Mouse (Mus musculus): ENCODE data around the gene Ntm. TPM values are rescaled to one million over a fixed set of nuclear protein-coding genes. Genes with fewer than 3 reads are reported as not detected.

The Ntm gene
- polyA plus RNA-seq, 1 experiment = 1.3 TPM

DNA sequence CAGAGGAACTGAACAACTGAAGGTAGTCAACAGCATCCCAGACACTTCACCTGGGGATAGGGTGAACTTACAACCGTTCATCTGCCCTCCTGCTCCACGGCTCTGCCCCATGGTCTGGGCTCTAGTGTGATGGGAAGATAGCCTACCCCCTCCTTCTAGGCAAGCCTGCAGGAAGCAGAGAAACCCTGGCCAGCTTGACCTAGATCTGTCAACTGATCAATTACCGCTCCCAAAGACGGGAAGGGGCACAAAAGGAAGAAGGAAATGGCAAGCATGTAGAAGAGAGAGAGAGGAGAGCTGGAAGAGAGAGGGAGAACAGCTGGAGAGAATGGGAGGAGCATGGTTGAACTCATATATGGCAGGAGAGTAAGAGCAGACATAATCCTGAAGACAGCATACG, 6.0 kb downstream of the Ntm start:
- Histone ChIP-seq H3K4me1 (ENCODE audit: control insufficient read depth, insufficient read depth, low read length) (no peaks in the 10 kb centered on the region; the same call in 1 of the 2 replicates), H3K4me3 (replicated peaks; ENCODE audit: control insufficient read depth, low read depth, low read length) (no peak overlapping the region), H3K27ac (ENCODE audit: control insufficient read depth, insufficient read depth, low read depth, low read length, poor library complexity) (no peak overlapping the region)
- no peak for TF ChIP-seq CTCF (IDR thresholded peaks at IDR 0.05; ENCODE audit: control insufficient read depth, insufficient read depth, low read length)
- no peak for TF ChIP-seq POLR2A (IDR thresholded peaks at IDR 0.05; ENCODE audit: borderline replicate concordance, control insufficient read depth, low read depth, low read length)
- 41% methylated on average over 5 of the region's 5 CpGs for WGBS

DNA sequence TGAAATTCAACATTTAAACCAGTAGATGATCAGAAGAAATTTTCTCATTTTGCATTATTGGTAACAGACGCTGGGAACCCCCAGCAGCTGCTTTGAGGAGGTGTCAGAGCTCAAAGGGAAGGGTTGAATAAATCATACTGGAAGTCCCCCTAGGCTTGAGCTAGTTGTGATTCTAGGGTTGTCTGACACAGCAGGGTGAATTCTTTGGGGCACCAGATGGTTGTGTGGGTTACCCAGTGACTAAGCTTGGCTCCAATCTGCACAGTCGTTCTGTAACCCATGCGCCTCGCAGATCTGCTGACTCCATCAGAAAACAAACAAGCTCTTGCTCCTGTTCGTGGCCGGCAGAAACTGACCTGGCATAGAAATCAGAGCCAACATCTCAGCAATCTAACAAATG, 8.9 kb downstream of the Ntm start:
- Histone ChIP-seq H3K4me3 (replicated peaks; ENCODE audit: control insufficient read depth, low read depth, low read length) (no peak overlapping the region), H3K27ac (ENCODE audit: control insufficient read depth, insufficient read depth, low read depth, low read length, poor library complexity) (no peak overlapping the region), H3K4me1 (ENCODE audit: control insufficient read depth, insufficient read depth, low read length) (no peaks in the 10 kb centered on the region; the same call in 1 of the 2 replicates)
- TF ChIP-seq CTCF (IDR thresholded peaks at IDR 0.05; ENCODE audit: control insufficient read depth, insufficient read depth, low read length) (no peak), POLR2A (IDR thresholded peaks at IDR 0.05; ENCODE audit: borderline replicate concordance, control insufficient read depth, low read depth, low read length) (no peak)
- WGBS = 74% methylated on average over 6 of the region's 6 CpGs

DNA sequence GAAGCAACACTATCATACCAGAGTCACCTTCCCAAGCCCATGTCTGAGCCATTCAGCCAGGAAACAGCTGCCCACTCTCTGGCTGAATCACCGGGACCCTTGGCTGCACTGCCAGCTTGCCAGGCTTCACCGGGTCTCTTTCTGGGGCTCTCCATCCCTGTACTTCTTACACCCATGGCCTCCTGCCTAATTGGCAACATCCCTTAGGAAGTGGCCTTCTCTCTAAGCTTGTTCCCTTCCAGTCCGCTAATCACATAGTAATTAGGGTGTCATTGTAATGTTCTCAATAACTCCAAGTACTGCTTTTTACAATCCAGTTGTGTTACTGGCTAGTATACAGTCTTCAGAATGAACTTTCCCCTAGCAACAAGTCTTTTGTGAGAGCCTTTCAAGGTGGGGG, 13.9 kb downstream of the Ntm start:
- Histone ChIP-seq H3K4me3 (replicated peaks; ENCODE audit: control insufficient read depth, low read depth, low read length) (no peak overlapping the region), H3K4me1 (ENCODE audit: control insufficient read depth, insufficient read depth, low read length) (no peaks in the 10 kb centered on the region), H3K27ac (ENCODE audit: control insufficient read depth, insufficient read depth, low read depth, low read length, poor library complexity) (no peak overlapping the region)
- WGBS = 87% methylated on average over 3 of the region's 3 CpGs
- TF ChIP-seq POLR2A (IDR thresholded peaks at IDR 0.05; ENCODE audit: borderline replicate concordance, control insufficient read depth, low read depth, low read length) (no peak), CTCF (IDR thresholded peaks at IDR 0.05; ENCODE audit: control insufficient read depth, insufficient read depth, low read length) (no peak)

DNA sequence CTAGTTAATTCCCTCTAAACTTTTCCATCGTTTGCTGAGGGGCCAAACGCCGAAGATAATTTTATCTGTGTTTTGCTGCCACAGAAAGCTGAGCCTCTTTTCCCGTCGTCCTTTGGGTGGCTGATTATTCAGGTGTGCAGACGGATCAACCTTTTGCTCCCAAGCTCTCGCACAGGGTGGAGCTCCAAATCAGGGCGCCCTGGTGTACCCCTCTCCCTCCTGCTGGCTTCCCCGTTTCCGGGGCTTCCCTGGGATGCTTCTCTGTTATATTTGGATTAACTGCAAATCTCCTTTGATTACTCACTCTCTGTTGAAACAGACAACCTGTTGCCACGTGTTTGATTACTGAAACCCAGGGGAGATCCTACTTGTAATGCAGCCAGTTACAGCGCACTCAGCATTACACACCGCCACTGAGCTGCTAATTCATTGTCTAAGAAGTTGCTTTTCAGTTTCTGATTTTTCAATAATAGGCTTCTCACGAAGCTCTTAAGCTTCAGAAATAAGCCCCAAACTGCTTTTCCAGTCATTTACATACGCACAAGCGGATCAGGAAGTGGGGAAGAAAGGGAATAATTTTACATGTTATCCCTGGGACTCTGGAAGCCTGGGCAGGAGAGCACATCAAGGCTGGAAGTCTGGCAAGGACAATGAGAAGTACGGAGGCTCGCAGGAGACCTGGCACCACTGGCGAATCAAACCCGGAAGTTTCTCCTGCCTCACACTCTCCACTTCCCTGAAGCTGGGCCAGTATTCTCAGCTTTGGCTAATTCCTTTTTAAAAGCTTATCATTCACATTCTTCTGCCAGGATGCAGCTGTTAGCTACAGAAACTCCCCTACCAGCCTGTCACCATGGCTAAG, 19.5 kb downstream of the Ntm start:
- no peaks in the 10 kb centered on the region for H3K4me1 ChIP-seq (ENCODE audit: control insufficient read depth, insufficient read depth, low read length)
- no peak overlapping the region for H3K27ac ChIP-seq (ENCODE audit: control insufficient read depth, insufficient read depth, low read depth, low read length, poor library complexity)
- TF ChIP-seq CTCF (IDR thresholded peaks at IDR 0.05; ENCODE audit: control insufficient read depth, insufficient read depth, low read length) = no peak
- 55% methylated on average over 20 of the region's 20 CpGs for WGBS
- no peak overlapping the region for H3K4me3 ChIP-seq (replicated peaks; ENCODE audit: control insufficient read depth, low read depth, low read length)

DNA sequence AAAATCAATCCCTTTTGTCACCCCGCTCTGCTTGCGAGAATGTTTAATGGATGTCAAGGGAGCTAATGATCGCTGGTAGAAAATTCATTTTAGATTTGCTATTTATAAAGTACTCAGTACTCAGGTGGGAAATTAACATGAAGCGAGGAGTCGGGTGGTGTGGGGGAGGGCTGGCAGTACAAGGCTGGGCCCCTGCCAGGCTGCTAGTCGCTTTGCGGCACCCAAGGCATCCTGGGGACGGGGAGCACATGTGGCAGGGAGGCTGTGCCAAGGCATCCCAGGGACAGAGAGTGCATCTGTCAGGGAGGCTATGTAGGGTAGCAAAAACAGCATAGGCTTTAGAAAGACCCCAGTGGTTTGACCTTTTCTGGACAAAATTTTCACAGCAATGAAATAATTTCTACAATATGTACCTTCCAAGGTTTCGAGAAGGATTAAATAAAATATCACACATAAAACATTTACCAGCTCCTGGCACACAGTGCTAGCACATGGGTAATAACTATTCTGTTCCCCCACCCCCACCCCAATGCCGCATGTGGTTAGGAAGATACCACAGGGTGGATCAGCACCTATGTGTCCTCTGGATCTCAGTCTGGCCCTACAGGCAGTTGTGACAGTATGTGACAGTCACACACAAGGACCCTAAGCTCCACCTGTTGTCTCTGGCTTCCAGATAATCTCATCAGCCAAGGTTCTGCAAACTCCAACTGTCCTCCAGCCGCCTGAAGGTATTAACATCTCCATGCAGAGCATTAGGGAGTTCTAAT, 20.6 kb downstream of the Ntm start:
- 81% methylated on average over 11 of the region's 11 CpGs for WGBS
- no peak for TF ChIP-seq POLR2A (IDR thresholded peaks at IDR 0.05; ENCODE audit: borderline replicate concordance, control insufficient read depth, low read depth, low read length)
- no peak overlapping the region for H3K4me3 ChIP-seq (replicated peaks; ENCODE audit: control insufficient read depth, low read depth, low read length)
- H3K4me1 ChIP-seq (ENCODE audit: control insufficient read depth, insufficient read depth, low read length) = no peaks in the 10 kb centered on the region
- H3K27ac ChIP-seq (ENCODE audit: control insufficient read depth, insufficient read depth, low read depth, low read length, poor library complexity) = no peak overlapping the region

DNA sequence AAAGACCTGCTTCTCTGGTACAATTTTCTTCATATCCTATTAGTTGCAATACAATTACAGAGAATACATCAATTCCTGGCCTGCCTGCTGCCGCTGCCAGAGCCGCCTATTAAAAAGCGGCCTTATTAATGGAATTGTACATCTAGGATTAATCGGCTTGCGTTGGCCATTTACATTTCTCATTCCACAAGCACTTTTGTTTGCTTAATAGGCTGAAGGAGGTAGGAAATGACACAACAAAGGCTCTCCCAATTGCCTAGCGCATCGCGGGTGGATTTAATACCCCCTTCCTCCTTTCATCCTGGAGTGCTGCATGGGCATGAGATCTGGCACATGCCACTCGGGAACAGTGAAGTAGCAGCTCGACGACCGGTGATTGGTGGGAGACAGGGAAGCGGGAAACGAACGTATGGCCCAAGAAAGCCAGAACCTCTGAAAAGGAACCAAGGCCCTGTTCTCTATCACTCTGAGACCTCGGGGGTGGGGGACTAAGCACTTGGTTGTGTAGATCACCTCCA, 23.4 kb downstream of the Ntm start:
- H3K27ac ChIP-seq (ENCODE audit: control insufficient read depth, insufficient read depth, low read depth, low read length, poor library complexity) = no peak overlapping the region
- TF ChIP-seq CTCF (IDR thresholded peaks at IDR 0.05; ENCODE audit: control insufficient read depth, insufficient read depth, low read length) (no peak), POLR2A (IDR thresholded peaks at IDR 0.05; ENCODE audit: borderline replicate concordance, control insufficient read depth, low read depth, low read length) (no peak)
- 87% methylated on average over 16 of the region's 16 CpGs for whole genome bisulfite sequencing
- H3K4me1 ChIP-seq (ENCODE audit: control insufficient read depth, insufficient read depth, low read length) = no peaks in the 10 kb centered on the region
- H3K4me3 ChIP-seq (replicated peaks; ENCODE audit: control insufficient read depth, low read depth, low read length) = no peak overlapping the region

DNA sequence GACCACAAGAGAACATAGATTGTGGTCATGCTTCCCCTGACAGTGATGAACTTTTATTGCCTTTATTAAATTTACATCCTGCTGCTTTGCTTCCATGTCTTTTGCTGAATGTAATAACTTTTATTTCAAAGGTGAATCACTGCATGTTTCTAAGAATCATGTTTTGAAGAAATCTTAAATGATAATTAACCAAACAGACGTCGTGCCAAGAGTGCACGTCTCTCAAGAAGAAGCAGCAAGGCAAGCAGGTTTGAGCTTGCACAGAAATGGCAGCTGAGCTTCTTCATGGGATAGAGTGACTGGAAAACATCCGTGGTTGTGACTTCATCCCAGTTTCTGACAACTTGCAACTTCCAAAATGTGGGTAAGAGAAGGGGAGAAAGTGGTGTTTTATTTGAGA, 34.1 kb downstream of the Ntm start:
- Histone ChIP-seq H3K27ac (ENCODE audit: control insufficient read depth, insufficient read depth, low read depth, low read length, poor library complexity) (no peak overlapping the region), H3K4me3 (replicated peaks; ENCODE audit: control insufficient read depth, low read depth, low read length) (no peak overlapping the region), H3K4me1 (ENCODE audit: control insufficient read depth, insufficient read depth, low read length) (no peaks in the 10 kb centered on the region)
- WGBS = 78% methylated on average over 4 of the region's 4 CpGs
- TF ChIP-seq POLR2A (IDR thresholded peaks at IDR 0.05; ENCODE audit: borderline replicate concordance, control insufficient read depth, low read depth, low read length) (no peak), CTCF (IDR thresholded peaks at IDR 0.05; ENCODE audit: control insufficient read depth, insufficient read depth, low read length) (no peak)

DNA sequence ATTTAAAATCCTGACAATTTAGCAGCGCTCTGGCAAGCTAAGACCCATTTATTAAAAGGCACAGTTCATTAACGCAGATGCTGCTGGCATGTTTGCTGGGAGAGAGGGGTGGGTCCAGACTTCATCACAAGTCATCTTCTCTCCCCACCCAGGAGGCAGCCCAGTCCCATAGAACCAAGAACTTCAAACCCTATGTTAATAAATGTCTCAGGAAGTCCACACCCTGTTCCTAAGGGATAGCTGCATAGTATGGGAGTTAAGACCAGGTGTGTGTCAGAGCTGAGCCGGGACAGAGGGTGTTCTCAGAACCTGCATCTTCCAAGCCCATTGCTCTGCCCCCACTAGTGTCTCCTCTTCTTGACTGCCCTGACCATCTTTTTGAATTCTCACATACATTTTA, 37.6 kb downstream of the Ntm start:
- no peak overlapping the region for H3K4me3 ChIP-seq (replicated peaks; ENCODE audit: control insufficient read depth, low read depth, low read length)
- WGBS = 77% methylated on average over 3 of the region's 3 CpGs
- H3K4me1 ChIP-seq (ENCODE audit: control insufficient read depth, insufficient read depth, low read length) = no peaks in the 10 kb centered on the region
- TF ChIP-seq POLR2A (IDR thresholded peaks at IDR 0.05; ENCODE audit: borderline replicate concordance, control insufficient read depth, low read depth, low read length) = no peak
- TF ChIP-seq CTCF (IDR thresholded peaks at IDR 0.05; ENCODE audit: control insufficient read depth, insufficient read depth, low read length) = no peak
- H3K27ac ChIP-seq (ENCODE audit: control insufficient read depth, insufficient read depth, low read depth, low read length, poor library complexity) = no peak overlapping the region

Data from bone marrow, adult 2 months (tissue).